Mouse (Mus musculus): ENCODE measurements at regions not wholly inside any gene's neighbourhood (a gene's known extent, or its start where the extent isn't known, plus 50 kb on each side); places are given as distances from the start of the nearest gene placed in this dataset.

DNA sequence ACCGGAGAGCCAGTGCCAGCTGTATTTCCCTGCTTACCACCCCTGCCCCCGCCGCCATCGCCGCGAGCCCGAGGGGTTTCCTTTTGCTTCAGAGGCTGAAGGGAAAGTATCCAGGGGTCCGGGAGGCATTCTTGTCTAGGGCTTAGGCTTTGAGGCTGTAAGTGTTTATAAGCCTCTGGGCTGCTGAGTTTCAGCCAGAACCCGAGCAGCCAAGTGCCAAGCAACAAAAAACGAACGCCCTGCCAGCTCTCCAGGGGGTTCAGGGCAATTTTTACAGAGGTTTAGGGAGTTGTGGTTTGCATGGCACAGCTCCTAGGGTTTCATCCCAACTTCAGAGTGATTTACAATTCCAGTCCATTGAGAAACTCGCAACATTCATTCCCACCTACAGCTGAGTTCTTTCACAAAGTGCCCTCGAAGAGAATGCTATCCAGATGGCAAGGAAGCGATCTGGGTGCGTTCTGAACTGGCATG is 109.2 kb upstream of the Parp11 start:
- DNase-seq (ENCODE audit: low spot score) (no peak), ATAC-seq (replicated peaks; ENCODE audit: low FRiP score) (no peak)
- Histone ChIP-seq H3K27ac (ENCODE audit: low read depth, low read length) (peak overlapping the region; percentile 49; the same call in 1 of the 2 replicates), H3K9me3 (ENCODE audit: control insufficient read depth, low read length) (no peaks in the 10 kb centered on the region), H3K27me3 (replicated peaks; ENCODE audit: control insufficient read depth, insufficient read depth, low read length) (no peaks in the 10 kb centered on the region), H3K4me3 (ENCODE audit: low read depth, low read length) (no peak overlapping the region), H3K9ac (ENCODE audit: low read depth, low read length) (no peak overlapping the region), H3K36me3 (ENCODE audit: control insufficient read depth, insufficient read depth, low read length) (no peaks in the 10 kb centered on the region), H3K4me2 (no peak overlapping the region), H3K4me1 (replicated peaks; ENCODE audit: control insufficient read depth, insufficient read depth, low read length) (peaks cover 26% of the 10 kb centered on the region)
- WGBS = 42% methylated on average over 15 of the region's 15 CpGs

DNA sequence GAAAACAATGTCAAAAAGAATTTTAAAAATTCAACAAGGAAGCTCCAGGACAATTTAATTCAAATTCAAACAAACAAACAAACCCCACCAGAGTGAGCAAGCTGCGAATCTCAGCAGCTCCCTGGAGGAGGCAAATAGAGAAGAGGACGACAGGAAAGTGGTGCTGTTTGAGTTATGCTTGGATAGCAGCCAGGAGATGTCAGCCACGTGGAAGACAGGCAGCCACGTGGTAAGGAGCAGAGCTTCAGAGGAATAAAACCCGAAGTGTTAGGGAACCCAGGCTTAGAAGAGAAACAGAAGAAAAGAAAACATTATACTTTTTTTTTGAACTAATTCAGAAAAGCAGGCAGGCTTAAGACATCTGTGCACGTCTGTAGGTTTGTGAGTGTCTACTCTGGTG is 108.2 kb upstream of the Parp11 start:
- Histone ChIP-seq H3K4me1 (replicated peaks; ENCODE audit: control insufficient read depth, insufficient read depth, low read length) (peaks cover 28% of the 10 kb centered on the region), H3K4me2 (no peak overlapping the region), H3K27ac (ENCODE audit: low read depth, low read length) (no peak overlapping the region), H3K4me3 (ENCODE audit: low read depth, low read length) (no peak overlapping the region), H3K9me3 (ENCODE audit: control insufficient read depth, low read length) (no peaks in the 10 kb centered on the region), H3K27me3 (replicated peaks; ENCODE audit: control insufficient read depth, insufficient read depth, low read length) (no peaks in the 10 kb centered on the region), H3K9ac (ENCODE audit: low read depth, low read length) (no peak overlapping the region), H3K36me3 (ENCODE audit: control insufficient read depth, insufficient read depth, low read length) (no peaks in the 10 kb centered on the region)
- DNase-seq (ENCODE audit: low spot score) = no peak
- ATAC-seq (replicated peaks; ENCODE audit: low FRiP score) = no peak
- 37% methylated on average over 6 of the region's 6 CpGs for WGBS

DNA sequence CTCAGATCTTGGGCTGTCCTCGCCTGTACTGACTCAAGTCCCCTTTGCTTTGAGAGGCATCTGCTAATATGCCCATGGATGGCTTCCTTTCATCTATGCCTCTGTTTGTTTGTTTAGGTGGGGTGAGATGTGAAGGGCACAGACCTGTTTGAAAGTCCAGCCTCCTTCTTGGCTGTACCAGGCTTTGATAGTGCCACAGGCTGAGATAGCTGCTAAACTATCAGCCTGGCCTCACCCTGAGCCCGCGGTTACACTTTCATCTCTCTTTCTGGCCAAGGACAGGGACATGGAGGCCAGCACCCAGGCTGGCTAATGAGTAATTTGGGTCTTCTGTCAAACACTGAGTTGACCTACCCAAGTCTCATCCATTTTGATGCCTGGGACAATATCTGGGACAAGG is 105.0 kb upstream of the Parp11 start:
- Histone ChIP-seq H3K27me3 (replicated peaks; ENCODE audit: control insufficient read depth, insufficient read depth, low read length) (no peaks in the 10 kb centered on the region), H3K27ac (ENCODE audit: low read depth, low read length) (no peak overlapping the region), H3K4me3 (ENCODE audit: low read depth, low read length) (no peak overlapping the region), H3K9me3 (ENCODE audit: control insufficient read depth, low read length) (no peaks in the 10 kb centered on the region), H3K9ac (ENCODE audit: low read depth, low read length) (no peak overlapping the region), H3K36me3 (ENCODE audit: control insufficient read depth, insufficient read depth, low read length) (no peaks in the 10 kb centered on the region), H3K4me2 (no peak overlapping the region), H3K4me1 (replicated peaks; ENCODE audit: control insufficient read depth, insufficient read depth, low read length) (peaks cover 22% of the 10 kb centered on the region)
- 76% methylated on average over 3 of the region's 3 CpGs for WGBS
- ATAC-seq (replicated peaks; ENCODE audit: low FRiP score) (0 out of 2 replicates have a peak, but pooled peaks have one; percentile 13), DNase-seq (ENCODE audit: low spot score) (no peak)

DNA sequence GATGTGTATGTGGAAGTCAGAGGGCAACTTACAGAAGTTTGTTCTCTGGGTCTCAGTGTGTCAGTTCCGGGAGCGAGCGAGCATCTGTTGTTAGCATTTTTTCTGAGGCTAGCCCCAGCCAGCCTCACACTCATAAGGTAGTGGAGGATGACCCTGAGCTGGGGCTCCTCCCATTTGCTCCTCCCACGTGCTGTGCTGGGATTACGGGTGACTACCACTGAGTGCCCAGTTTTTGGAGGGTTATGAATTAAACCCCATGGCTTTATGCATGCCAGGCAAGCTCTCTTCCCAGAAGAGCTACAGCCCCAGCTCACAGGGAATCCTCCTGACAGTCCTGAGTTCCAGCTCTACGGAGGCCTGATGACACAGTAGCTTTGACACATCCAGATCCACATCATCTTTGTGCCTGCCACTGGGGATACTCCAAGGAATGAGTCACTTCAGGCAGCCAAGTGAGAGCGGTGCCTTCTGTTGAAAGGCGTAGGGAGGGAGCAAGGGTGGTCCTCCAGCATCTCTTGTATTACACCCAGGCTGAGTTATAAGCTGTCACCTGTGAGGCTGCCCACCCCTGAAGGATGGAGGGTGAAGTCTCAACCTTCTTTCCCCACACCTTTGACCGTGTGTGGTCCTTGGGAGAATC is 97.8 kb upstream of the Parp11 start:
- H3K4me2 ChIP-seq = no peak overlapping the region
- H3K4me1 ChIP-seq (replicated peaks; ENCODE audit: control insufficient read depth, insufficient read depth, low read length) = peaks cover 9% of the 10 kb centered on the region; the same call in 1 of the 2 replicates
- 82% methylated on average over 9 of the region's 9 CpGs for WGBS
- no peaks in the 10 kb centered on the region for H3K9me3 ChIP-seq (ENCODE audit: control insufficient read depth, low read length)
- no peaks in the 10 kb centered on the region for H3K36me3 ChIP-seq (ENCODE audit: control insufficient read depth, insufficient read depth, low read length)
- no peak overlapping the region for H3K27ac ChIP-seq (ENCODE audit: low read depth, low read length)
- no peaks in the 10 kb centered on the region for H3K27me3 ChIP-seq (replicated peaks; ENCODE audit: control insufficient read depth, insufficient read depth, low read length)
- no peak for DNase-seq (ENCODE audit: low spot score)
- 0 out of 2 replicates have a peak, but pooled peaks have one; percentile 29 for ATAC-seq (replicated peaks; ENCODE audit: low FRiP score)
- no peak overlapping the region for H3K4me3 ChIP-seq (ENCODE audit: low read depth, low read length)
- no peak overlapping the region for H3K9ac ChIP-seq (ENCODE audit: low read depth, low read length)

DNA sequence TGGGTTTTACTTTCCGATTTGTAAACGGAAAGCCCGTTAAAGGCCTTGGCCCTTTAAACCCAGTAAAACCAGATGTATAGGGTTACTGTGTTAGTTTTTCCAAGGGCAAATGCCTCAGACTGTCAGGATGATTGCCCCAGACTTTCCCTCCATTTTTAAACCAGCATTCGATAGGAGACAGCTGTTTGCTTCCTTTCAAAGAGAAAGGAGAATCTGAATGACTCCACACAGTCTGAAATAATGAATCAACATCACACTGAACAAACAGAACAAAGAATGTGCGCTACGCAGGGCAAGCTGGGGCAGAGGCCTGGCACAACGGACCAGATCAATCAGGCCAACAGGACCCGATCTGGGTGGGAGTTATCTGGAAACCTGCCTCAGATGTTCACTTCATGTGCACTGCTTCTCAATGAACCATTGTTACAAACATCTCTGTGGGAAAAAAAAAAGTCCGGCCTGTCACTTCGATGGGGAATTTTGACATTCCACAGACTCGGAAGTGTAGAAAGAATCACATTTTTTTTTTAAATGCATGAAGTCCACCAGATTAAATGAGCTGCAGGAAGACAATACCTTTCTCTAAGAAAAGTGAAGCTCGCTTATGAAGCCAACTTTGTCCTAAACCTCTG is 97.0 kb upstream of the Parp11 start:
- Histone ChIP-seq H3K27ac (ENCODE audit: low read depth, low read length) (peak overlapping the region; percentile 2; the same call in 1 of the 2 replicates), H3K9ac (ENCODE audit: low read depth, low read length) (no peak overlapping the region), H3K4me3 (ENCODE audit: low read depth, low read length) (no peak overlapping the region), H3K4me2 (no peak overlapping the region), H3K9me3 (ENCODE audit: control insufficient read depth, low read length) (no peaks in the 10 kb centered on the region), H3K27me3 (replicated peaks; ENCODE audit: control insufficient read depth, insufficient read depth, low read length) (no peaks in the 10 kb centered on the region), H3K36me3 (ENCODE audit: control insufficient read depth, insufficient read depth, low read length) (no peaks in the 10 kb centered on the region), H3K4me1 (replicated peaks; ENCODE audit: control insufficient read depth, insufficient read depth, low read length) (peaks cover 9% of the 10 kb centered on the region; the same call in 1 of the 2 replicates)
- ATAC-seq (replicated peaks; ENCODE audit: low FRiP score) (no peak), DNase-seq (ENCODE audit: low spot score) (no peak)
- WGBS = 55% methylated on average over 12 of the region's 12 CpGs

DNA sequence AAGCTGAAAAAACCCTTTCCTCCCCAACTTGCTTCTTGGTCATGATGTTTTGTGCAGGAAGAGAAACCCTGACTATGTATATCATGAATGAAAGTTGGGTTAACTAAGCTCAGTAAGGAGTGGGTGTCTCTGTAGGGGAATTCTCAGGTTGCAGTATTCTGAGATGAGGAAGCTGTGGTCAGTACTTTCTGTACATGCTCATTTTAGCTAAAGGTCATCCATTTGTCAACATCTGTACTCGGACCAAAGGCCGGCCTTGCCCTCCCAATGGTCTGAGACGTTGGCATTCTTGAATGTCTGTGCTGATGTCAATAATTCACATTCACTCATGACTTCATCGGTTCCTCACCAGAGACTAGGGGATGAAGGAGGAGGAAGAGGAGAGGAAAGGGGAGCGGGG is 94.9 kb upstream of the Parp11 start:
- Histone ChIP-seq H3K4me1 (replicated peaks; ENCODE audit: control insufficient read depth, insufficient read depth, low read length) (0 out of 2 replicates have a peak, but pooled peaks cover 6% of the 10 kb centered on the region), H3K4me3 (ENCODE audit: low read depth, low read length) (no peak overlapping the region), H3K27me3 (replicated peaks; ENCODE audit: control insufficient read depth, insufficient read depth, low read length) (no peaks in the 10 kb centered on the region), H3K4me2 (no peak overlapping the region), H3K36me3 (ENCODE audit: control insufficient read depth, insufficient read depth, low read length) (no peaks in the 10 kb centered on the region), H3K27ac (ENCODE audit: low read depth, low read length) (no peak overlapping the region), H3K9ac (ENCODE audit: low read depth, low read length) (no peak overlapping the region), H3K9me3 (ENCODE audit: control insufficient read depth, low read length) (no peaks in the 10 kb centered on the region)
- ATAC-seq (replicated peaks; ENCODE audit: low FRiP score) (no peak), DNase-seq (ENCODE audit: low spot score) (no peak)
- WGBS = 63% methylated on average over 5 of the region's 5 CpGs

DNA sequence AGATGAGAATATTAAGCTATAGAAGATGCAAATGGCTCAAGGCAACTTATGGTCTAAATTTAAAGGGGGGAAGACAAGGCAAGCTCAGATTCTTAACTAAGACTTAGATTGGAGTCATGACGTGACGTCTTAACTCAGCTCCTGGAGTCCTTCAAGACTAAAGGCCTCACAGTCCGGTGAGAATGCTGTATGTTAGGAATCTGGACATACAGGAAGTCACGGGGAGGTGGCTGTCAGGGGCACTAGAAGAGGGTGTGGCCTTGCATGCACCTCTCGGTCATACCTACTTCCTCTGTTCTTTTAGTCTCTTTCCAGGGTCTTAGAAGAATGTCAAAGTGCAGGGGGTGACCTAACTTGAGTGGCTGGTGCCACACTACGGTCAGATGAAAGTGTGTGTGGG is 91.5 kb upstream of the Parp11 start:
- no peak overlapping the region for H3K9ac ChIP-seq (ENCODE audit: low read depth, low read length)
- 60% methylated on average over 6 of the region's 6 CpGs for WGBS
- H3K27me3 ChIP-seq (replicated peaks; ENCODE audit: control insufficient read depth, insufficient read depth, low read length) = no peaks in the 10 kb centered on the region
- no peaks in the 10 kb centered on the region for H3K9me3 ChIP-seq (ENCODE audit: control insufficient read depth, low read length)
- no peak overlapping the region for H3K27ac ChIP-seq (ENCODE audit: low read depth, low read length)
- no peak for DNase-seq (ENCODE audit: low spot score)
- H3K4me1 ChIP-seq (replicated peaks; ENCODE audit: control insufficient read depth, insufficient read depth, low read length) = peaks cover 8% of the 10 kb centered on the region
- H3K4me2 ChIP-seq = no peak overlapping the region
- H3K36me3 ChIP-seq (ENCODE audit: control insufficient read depth, insufficient read depth, low read length) = no peaks in the 10 kb centered on the region
- H3K4me3 ChIP-seq (ENCODE audit: low read depth, low read length) = no peak overlapping the region
- ATAC-seq (replicated peaks; ENCODE audit: low FRiP score) = no peak

DNA sequence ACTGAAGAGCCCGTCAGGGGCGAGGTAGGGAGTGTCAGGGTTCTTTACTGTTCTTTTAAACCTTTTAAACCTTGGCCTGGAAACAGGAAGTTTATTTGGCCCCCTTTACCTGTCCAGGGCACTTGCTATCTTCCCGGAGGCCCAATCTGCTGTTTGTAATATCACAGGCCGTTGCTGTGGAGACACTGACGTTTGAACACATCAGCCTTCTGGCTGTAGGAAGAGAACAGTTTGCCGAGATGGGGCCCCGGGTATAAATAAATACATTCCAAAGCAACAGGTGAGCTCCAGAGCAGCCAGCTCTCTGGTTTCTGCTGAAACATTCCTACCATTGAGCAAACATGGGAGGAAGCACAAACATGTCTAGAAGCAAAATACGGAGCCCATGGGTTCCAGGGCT is 90.2 kb upstream of the Parp11 start:
- Histone ChIP-seq H3K27ac (ENCODE audit: low read depth, low read length) (no peak overlapping the region), H3K4me1 (replicated peaks; ENCODE audit: control insufficient read depth, insufficient read depth, low read length) (peaks cover 5% of the 10 kb centered on the region), H3K27me3 (replicated peaks; ENCODE audit: control insufficient read depth, insufficient read depth, low read length) (no peaks in the 10 kb centered on the region), H3K4me2 (no peak overlapping the region), H3K9ac (ENCODE audit: low read depth, low read length) (no peak overlapping the region), H3K4me3 (ENCODE audit: low read depth, low read length) (no peak overlapping the region), H3K36me3 (ENCODE audit: control insufficient read depth, insufficient read depth, low read length) (no peaks in the 10 kb centered on the region), H3K9me3 (ENCODE audit: control insufficient read depth, low read length) (no peaks in the 10 kb centered on the region)
- 67% methylated on average over 8 of the region's 8 CpGs for WGBS
- ATAC-seq (replicated peaks; ENCODE audit: low FRiP score) (no peak), DNase-seq (ENCODE audit: low spot score) (no peak)

DNA sequence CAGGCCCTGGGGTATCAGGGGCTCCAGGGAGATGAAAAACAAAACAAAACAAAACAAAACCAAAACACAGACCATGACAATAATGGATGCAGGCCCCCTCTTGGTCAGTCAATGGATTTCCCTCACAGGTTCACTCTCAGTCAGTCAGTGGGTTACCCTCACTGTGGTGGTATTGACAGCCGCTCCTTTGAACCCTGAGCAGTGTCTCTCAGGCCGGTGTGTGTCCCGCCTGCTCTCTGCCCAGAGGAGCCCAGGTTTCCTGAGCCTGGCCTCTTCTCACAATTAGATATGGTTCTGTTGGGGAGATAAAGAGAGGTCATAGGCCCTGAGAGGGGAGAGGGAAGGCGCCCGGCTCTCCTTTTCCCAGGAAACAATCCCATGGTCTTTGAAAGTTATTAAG is 87.8 kb upstream of the Parp11 start:
- H3K27ac ChIP-seq (ENCODE audit: low read depth, low read length) = no peak overlapping the region
- no peak overlapping the region for H3K9ac ChIP-seq (ENCODE audit: low read depth, low read length)
- no peaks in the 10 kb centered on the region for H3K9me3 ChIP-seq (ENCODE audit: control insufficient read depth, low read length)
- no peak overlapping the region for H3K4me3 ChIP-seq (ENCODE audit: low read depth, low read length)
- no peak overlapping the region for H3K4me2 ChIP-seq
- no peaks in the 10 kb centered on the region for H3K36me3 ChIP-seq (ENCODE audit: control insufficient read depth, insufficient read depth, low read length)
- DNase-seq (ENCODE audit: low spot score) (no peak), ATAC-seq (replicated peaks; ENCODE audit: low FRiP score) (peak; percentile 57; the same call in 1 of the 2 replicates)
- H3K4me1 ChIP-seq (replicated peaks; ENCODE audit: control insufficient read depth, insufficient read depth, low read length) = peaks cover 8% of the 10 kb centered on the region
- WGBS = 43% methylated on average over 5 of the region's 5 CpGs
- H3K27me3 ChIP-seq (replicated peaks; ENCODE audit: control insufficient read depth, insufficient read depth, low read length) = no peaks in the 10 kb centered on the region
